Mouse (Mus musculus): ENCODE measurements around the gene Borcs5.

Borcs5 gene

GRCm38 (mm10) chr6:134639210-134639609, at the start of gene Borcs5:
TSS of gene Borcs5 (plus strand) at chr6:134639510.
- DNase-seq: no peak

- DNase-seq: no peak
These were observed 47.7 kb upstream of the Borcs5 start for GRCm38 (mm10) chr6:134591614-134592013.

DNA sequence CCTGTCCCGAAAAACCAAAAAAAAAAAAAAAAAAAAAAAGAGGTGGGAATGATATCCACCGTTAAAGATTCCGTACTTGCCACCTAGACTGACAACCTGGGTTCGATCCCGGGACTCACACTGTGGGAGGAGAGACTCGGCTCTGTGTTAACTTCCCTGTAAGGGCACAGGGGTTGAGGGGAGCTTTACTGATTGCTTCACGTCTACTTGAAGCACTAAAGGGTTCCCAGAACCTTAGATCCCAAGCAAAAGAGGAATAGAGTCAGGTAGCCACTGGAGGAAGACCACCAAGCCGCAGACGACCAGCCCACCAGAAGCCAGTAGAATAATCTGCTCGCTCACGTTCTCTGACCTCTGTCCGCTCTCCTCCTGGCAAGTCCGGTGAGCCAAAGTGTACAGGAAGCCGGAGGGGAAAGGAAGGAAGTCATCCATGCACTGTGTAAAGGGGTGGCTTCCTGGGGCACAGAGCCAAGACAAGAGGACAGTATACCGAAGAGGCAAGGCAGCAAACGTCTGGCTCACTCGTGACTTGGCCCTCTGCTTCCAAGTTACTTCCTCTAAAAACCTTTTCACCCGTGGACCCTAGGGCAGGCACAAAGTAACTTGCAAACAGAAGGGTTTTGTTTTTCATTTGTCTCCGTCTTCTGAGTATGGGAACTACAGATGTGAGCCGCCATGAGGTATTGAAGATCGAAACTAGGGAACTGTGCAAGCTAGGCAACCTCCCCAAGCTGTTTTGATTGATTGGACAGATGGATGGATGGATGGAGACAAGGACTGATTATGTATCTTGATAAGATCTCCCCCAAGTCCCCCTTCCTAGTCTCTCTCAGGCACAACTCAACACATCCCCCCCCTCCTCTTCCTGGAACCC, 44.5 kb upstream of the Borcs5 start:
- DNase-seq: no peak

GRCm38 (mm10) chr6:134597651-134598229, 41.6 kb upstream of the Borcs5 start:
- no peak for DNase-seq

DNA sequence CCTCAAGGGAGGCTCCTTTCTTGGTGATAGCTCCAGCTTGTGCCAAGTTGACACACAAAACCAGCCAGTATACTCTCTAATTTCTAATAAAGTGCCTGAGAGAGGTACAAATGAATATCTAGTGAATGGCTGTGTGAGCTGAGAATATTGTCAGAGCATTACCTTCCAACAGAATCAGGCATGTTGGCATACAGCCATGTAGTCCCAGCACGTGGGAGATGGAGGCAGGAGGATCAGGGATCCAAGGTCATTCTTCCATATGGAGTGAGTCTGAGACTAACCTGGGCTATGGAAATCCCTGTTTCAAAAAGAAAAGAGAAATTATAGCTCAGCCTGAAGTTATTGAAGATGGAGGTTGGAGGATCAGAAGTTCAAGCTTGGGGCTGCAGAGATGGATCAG, 40.1 kb upstream of the Borcs5 start:
- no peak for DNase-seq

GRCm38 (mm10) chr6:134601130-134601529, 38.2 kb upstream of the Borcs5 start:
- no peak for DNase-seq

DNA sequence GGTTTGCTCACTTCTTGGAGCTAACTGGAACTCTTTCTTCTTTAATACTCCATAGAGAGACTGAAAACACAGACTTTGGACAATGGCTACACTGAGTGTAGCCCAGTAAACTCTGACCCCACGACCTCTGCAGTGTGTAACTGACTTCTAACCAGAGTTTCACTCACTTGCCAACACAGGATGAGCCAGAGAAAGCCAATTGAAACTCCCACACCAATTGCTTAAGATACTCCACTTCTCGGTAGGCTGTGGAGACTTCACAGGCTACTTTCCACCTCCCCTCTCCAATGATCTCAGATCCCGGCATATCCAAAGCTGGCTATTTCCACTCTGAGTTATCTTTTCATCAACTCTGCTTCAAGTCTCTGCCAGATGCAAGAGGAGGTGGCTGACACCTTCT, 37.5 kb upstream of the Borcs5 start:
- no peak for DNase-seq

GRCm38 (mm10) chr6:134602371-134603003, 36.8 kb upstream of the Borcs5 start:
- no peak for DNase-seq

- DNase-seq: no peak
These were observed 34.1 kb upstream of the Borcs5 start for GRCm38 (mm10) chr6:134605196-134605595.

GRCm38 (mm10) chr6:134606540-134606939, 32.8 kb upstream of the Borcs5 start:
- no peak for DNase-seq

DNA sequence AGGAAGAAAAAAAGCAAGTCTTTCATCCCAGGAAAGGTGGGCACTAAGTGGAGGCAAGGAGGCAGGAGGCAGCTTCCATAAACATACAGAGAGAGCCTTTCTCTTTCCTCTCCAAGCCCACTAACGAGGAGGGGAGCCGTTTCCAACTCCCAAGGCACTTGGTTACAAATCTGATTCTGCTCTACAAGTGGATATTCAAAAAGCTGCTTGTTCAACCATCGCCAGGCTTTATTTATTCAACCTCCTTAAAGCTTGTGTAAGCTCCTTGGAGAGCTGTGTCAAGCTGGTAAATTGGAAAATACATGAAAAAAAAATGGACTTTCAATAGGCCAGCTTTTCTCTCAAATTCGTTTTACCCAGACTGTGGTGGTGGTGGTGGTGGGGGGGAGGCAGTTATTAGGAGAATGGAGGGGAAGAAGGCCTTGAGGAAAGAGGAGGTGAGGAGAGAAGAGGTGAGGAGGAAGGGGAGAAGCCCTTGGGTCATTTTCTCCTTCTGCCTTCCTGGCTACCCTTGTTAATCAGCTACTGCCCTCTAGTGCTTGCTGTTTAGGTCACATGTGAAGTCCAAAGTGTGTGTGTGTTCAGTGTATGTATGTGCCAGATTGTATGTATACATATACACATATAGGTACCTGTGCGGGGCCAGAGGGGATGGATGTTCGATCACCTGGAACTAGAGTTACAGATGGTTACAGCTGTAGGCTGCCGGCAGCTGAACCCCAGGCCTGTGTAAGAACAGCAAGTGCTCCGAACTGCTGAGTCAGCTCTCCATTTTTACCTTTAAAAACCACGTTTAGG, 32.2 kb upstream of the Borcs5 start:
- no peak for DNase-seq

GRCm38 (mm10) chr6:134610380-134610779, 28.9 kb upstream of the Borcs5 start:
- no peak for DNase-seq

DNA sequence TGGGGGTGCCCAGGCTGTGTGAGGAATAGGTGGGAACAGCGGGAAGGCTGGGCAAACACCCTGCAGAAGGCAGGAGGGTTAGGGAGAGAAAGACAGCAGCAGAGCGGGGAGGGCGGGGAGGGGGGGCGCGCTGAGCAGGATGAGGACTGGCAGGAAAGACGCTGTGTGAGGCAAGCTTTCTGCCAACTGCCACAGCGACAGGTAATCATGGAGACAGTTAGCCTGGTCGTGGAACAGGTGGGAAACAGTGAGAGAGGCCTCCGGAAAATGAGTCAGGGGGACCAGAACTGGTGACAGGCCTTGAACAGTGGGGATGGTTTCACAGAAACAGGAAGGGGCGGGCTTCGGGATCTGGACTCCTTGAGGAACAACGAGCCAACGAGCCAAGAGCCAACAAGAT, 27.4 kb upstream of the Borcs5 start:
- DNase-seq: peak; percentile 18

DNA sequence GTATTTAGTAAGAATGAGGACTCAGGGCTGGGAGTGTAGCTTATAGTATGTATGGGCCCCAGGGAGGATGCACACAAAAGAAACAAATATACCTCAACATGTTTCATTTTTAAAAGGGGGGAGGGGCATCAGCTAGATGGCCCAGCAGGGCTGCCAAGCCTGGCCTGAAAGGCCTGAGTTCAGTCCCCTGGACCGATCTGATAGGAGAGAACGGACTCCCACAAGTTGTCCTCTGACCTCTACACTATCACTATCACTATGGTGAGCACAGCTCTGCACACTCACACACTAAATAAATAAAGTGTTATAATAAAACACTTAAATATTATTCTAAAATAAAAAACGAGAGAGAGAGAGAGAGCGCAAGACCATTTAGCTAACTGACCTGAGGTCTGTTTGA, 25.0 kb upstream of the Borcs5 start:
- no peak for DNase-seq

GRCm38 (mm10) chr6:134614723-134615648, 24.3 kb upstream of the Borcs5 start:
- peak; percentile 84 for DNase-seq

DNA sequence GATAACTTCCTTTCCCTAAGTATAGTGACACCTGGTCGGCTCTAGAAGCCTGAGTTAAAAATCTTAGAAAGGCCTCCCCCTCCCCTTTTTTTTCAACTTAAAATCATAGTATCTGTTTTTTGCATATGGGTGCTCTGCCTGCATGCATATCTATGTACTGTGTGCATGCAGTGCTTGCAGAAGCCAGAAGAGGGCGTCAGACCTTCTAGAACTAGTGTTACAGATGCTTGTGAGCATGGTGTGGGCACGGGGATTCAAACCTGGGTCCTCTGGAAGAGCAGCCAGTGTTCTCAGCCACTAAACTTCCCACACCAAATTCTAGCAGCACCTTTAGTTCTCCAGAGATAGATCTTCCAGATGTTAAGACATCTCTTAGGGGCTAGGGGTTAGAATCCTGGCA, 21.7 kb upstream of the Borcs5 start:
- DNase-seq: no peak

DNA sequence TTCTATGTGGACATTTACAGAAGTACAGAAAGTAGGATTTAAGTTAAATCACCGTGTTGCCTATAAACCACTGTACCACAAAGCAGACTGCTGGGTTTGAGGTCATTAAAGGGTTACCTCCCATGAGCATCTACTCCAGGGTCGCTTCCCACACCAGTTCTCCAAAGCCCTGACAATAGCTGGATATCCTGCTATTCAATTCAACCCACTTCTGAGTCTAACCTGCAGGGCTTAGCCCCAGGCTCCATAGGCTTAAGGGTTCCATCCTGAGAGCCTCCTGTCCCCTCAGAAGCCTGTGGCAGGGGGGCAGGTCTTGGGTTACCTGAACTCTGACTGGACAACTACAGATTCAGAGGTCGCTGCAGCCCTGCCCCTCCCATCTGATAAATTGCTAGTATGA, 19.2 kb upstream of the Borcs5 start:
- DNase-seq: no peak

DNA sequence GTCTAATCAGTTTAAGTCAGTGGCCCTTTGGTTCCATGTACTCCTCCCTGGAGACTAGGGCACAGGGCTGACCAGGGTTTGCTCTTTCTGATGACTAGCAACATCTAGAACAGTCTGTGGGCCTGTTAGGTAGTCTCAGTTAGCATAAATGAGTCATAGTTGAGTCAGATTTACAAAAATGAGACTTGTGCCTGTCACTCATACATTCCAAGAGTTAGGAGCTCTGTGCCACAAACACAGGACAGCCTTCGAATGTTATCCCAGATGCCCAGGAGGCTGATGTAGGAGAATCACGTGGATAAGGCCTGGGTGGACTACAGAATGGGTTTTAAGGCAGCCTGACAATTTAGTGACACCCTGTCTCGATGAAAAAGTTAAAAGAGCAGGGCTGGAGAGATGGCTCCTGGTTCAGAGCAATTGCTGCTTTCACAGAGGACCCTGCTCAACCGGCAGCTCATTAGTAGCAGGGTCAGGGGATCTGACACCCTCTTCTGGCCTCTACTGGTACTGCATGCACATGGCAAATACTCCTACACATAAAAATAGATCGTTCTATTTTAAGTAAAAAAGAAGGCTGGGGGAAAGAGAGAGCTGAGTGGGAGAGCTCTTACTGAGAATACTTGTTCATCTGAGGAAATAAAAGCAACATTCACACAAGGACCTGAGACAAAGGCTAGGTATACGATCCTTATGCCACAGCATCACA, 18.3 kb upstream of the Borcs5 start:
- DNase-seq: peak; percentile 56

- peak; percentile 52 for DNase-seq
These were observed 17.8 kb upstream of the Borcs5 start for GRCm38 (mm10) chr6:134621552-134621949.

GRCm38 (mm10) chr6:134625431-134625830, 13.9 kb upstream of the Borcs5 start:
- DNase-seq: no peak

DNA sequence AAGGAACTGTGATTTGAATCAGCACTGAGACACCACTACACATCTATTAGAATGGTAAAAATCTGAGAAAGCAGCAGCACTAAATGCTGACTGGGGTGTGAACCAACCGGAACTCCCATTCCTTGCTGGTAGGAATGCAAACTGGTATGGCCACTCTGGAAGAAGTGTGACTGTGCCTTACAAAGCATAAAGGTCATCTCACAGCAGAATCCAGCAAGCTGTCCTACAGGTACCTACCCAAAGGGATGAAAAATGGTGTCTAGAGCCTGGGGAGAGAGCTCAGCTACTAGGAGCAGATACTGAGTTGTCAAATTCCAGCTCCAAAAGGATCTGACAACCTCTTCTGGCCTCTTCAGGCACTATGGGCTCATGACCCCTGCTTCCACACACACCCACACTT, 12.7 kb upstream of the Borcs5 start:
- no peak for DNase-seq

All from right cerebral cortex, postnatal 25 days (tissue).